Mouse (Mus musculus): ENCODE data around the gene Sirt5.

Sirt5 gene

DNA sequence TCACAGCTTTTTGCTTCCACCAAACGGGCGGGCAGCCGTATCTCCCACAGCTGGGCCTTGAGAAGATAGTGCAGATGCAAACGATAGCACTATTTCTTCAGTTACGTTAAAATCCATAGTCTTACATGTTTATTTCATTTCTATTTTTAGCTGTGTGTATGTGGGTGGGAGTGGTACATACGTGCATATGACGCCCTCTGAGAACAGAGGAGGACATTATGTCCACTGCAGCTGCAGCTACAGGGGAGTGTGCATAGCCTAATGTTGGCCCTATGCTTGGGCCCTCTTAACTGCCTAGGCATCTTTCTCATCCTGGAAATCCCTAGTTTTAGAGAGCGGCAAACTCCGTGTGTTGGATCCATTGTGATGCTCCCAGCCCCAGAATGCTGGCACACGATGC, 8.9 kb downstream of the Sirt5 start:
- DNase-seq (ENCODE audit: low read depth, low spot score) = no peak

DNA sequence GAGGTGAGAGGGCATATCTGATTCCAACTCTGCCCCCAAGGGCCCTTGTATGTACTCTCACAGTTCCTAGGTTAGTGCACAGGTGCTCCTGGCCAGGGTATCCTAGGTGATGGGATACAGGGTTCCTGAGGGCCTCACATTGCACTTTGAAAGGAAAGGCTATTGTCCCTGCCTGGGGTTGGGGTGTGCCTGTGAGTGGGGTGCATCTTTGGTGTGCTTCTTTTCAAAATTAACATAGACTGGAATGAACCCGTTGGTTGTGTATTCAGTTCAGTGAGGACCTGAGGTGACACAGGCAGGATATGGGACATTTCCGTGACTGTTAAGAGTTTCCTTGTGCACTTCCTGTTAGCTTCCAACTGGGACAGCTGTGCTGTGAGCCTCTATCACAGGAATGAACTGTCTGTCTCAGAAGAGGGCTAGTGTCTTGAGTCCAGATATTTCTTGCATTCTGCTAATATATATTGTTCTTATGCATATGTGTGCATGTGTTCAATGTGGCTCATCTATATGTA, 9.7 kb downstream of the Sirt5 start:
- DNase-seq (ENCODE audit: low read depth, low spot score) = no peak

DNA sequence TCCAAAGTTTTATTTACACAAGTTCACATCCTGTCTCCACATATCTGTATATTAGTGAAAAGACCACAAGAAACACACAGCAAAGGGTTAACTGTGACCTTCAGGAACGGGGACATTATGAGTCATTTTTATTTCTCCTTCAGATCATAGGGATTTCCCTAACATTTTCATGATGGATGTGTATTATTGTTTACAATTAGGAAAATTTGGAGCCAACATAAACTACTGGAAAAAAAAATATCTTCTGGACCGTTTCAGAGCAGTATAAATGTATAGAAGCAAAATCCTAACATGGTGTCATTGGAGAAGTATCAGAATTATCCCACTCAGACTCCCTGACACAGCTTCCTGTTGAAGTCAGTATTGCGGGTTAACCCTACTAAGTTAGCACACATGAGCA, 14.7 kb downstream of the Sirt5 start:
- no peak for DNase-seq (ENCODE audit: low read depth, low spot score)

DNA sequence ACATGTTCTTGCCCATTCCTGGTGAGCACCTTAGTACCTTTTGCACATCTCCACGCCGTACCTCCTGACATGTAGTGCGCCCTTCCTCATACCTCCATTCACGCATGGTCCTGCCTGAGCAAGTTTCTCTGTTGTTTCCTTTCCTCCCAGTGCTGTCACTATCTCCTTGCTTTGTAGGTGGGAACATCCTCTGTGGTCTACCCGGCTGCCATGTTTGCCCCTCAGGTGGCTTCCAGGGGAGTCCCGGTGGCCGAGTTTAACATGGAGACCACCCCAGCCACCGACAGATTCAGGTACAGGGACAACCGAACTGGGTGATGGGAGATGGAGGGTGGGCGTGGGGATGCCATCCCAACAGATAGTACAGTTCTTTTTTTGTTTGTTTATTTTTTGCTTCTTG, 20.0 kb downstream of the Sirt5 start:
- no peak for DNase-seq (ENCODE audit: low read depth, low spot score)

DNA sequence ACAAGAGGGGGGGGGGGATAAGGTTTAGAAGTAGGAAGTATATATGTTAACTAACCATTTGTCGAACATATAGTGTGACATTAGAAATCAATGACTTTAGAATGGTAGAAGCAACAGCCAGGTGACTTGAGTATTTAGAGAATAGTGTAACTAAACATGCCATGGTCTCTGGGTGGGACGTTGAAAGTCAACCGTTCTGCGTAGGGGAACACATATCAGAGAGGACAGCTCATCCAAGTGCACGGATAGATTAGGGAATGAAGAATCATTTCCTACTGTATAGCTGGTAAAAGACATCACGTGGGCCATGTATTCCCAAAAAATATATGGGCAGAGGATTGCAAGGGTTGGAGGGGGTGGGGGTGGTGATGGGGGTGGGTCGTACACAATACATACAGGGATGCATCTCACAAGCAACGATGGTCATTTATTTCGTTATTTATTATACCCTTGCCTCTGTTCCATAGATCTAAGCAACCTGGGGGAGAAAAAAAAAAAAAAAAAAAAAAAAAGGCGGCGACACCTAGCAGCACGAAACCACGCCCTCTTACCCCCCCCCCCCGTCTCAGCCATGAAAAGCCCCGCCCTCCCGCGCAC, 32.5 kb downstream of the Sirt5 start:
- no peak for DNase-seq (ENCODE audit: low read depth, low spot score)

DNA sequence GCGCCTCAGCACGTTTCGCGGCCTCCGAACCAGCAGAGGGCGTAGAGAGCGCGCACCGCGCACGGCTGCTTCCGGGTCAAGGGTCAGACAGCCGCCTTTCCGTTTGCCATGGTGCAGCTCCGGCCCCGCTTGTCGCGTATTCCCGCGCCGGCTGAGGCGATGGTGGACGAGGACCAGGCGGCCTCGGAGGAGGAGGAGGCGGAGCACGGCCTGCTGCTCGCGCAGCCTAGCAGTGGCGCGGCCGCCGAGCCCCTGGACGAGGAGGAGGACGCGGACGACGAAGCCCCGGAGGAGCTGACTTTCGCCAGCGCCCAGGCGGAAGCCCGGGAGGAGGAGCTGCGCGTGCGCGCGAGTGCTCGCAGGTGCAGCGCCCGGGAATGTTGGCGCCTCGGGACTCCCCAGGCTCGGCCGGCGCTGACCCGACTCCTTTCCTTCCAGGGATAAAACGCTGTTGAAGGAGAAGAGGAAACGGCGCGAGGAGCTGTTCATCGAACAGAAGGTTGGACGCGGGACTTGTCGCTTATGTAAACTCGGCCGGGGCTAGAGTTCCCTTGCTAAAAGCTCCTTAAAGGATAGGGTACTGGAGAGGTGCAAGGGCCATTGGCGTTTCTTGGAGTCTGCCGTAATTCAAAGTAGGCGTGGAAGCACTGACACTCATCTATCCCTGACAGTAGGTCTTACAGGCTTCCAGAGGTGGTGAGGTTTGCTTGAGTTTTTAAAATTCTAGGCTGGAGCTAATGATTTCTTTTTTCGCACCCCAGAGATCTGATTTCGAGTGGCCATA, 33.2 kb downstream of the Sirt5 start, which contains the start of gene Nol7:
Gene Nol7, plus strand, starts transcription at position 94 of the 784 bp plus-strand sequence.
- peak; percentile 93 for DNase-seq (ENCODE audit: low read depth, low spot score)

DNA sequence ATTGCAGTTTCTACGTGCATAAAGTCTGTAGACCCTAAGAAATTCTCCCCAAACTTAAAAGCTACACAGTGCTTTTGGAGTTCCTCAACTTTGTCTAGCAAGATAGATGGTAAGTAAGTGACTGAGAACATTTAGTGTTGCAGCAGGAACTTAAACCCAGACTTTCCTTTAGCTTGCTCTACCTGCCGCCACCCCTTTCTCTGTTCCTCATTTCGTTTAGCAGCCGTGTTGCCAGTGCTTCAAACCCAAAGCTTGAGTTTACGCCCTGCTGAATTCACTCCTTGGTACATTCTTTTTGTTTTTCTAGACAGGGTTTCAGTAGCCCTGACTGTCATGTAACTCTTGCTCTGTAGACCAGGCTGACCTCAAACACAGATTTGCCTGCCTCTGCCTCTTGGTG, 34.3 kb downstream of the Sirt5 start:
- DNase-seq (ENCODE audit: low read depth, low spot score) = no peak

DNA sequence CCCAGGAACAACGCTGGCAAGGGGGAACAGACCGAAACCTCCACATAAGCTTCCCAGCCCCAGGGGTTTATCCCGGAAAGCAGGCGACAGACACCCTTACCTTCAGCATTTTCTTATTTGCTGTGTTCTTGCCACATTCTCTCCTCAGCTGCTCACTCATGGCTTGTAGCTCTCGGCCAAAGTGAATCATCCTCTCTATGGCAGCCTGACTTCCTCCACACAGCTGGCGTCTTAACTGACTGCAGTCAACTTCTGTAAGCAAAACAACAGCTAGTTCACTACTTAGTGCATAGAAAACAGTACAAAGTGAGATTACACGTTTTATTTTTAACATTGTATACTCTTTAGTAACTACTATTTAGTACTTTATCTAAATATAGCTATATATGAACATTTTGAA, 47.0 kb downstream of the Sirt5 start:
- DNase-seq (ENCODE audit: low read depth, low spot score) = no peak

DNA sequence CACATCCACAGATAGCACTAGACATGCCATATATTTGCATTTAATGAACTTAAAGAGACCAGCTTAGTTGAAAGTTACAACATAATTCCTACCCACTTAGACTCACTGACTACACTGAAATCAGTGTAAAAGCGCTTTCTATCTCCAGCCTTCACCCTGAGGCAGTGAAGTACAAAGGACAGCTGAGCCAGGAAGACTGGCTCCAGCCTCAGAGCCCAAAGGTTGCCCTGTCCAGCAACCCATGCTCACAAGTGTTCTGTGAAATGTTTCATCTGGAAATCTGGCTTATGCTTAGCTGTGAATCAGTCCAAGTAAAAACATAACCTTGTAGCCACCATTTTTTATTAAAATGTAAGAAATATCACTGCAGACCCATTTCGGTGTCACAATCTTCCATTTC, 48.3 kb downstream of the Sirt5 start:
- DNase-seq (ENCODE audit: low read depth, low spot score) = no peak

DNA sequence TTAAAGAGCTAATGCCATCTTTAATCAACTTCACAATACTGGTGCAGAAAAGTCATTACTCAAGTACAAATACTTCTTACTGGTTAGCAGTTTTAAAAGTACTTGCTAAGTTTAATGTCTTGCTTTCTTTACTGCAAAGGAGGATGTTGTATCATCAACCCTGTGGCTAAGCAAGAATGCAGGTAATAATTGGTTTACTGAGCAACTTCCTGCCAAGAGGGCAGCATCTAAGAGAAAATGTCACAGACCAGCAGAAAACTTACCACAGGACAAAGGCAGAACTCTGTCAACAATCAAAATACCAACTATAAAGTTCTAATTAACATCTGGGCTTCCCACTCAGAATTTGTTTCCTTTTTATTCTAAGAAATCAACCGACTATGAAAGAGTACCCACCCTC, 50.0 kb downstream of the Sirt5 start:
- DNase-seq (ENCODE audit: low read depth, low spot score) = no peak

DNA sequence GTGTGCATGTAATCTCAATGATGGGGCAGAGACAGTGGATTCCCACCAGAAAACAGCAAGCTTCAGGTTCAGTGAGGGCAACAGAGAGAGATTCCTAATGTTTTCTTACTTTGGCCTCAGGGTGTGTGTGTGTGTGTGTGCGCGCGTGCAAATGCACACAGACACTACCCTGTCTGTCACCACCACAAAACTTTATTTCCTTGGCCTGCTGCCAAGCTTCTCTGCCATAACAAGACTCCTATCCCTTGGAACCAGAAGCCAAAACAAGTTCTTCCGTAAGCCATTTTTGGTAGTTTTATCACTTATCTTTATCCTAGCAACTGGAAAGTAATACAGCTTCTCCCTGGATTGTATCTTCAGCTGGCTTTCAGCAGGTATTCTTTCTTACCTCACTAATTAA, 63.1 kb downstream of the Sirt5 start:
- DNase-seq (ENCODE audit: low read depth, low spot score) = no peak

DNA sequence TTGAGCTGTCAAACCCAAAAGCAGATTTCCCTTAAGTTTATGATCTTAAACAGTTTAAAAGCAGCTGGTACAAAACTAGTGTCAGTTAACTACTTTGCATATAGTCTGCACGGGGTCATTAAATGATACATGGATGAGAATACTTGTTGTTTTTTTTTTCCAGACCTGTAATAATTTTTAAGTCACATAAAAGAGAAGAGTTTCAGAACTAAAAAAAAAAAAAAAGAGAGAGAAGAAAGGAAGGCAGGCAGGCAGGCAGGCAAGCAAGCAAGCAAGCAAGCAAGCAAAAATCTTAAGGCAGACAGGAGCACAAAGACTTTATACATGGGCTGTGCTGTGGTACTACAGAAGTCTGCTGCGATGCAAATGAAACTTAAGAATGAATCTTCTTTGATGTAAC, 68.1 kb downstream of the Sirt5 start:
- no peak for DNase-seq (ENCODE audit: low read depth, low spot score)

DNA sequence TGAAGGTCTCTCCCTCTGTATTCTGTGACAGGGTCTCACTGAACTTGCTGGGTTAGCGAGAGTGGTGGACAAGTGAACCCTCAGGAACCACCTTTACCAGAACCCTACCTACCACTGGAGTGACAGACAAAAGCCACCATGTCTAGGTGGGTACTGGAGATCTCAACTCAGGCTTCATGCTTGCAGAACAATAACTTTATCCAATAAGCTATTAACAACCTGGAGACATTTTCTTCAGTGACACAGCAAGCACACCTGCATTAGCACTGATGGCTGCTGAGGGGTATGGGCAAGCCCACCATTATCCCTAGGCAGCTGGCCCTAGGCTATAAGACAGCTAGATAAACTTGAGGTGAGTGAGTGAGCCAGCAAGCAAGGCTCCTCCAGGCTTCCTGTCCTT, 75.1 kb downstream of the Sirt5 start:
- no peak for DNase-seq (ENCODE audit: low read depth, low spot score)

DNA sequence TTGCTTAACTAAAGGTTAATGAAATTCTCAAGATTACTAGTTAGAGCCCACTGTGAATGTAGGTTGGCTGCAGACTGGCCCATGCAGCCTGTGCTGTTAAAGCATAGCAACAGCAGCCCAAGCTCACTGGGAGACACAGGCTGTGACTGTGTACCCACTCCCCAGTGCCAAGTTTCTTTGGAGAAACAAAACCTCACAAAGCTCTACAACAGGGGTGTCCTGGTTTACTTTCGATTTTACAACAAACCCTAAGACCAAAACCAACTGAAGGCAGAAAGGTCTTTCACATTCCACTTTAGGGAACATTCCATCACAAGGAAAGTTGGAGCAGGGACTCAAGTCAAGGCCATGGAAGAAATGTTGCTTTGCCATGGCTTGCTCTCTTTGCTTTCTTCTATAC, 77.3 kb downstream of the Sirt5 start:
- no peak for DNase-seq (ENCODE audit: low read depth, low spot score)

DNA sequence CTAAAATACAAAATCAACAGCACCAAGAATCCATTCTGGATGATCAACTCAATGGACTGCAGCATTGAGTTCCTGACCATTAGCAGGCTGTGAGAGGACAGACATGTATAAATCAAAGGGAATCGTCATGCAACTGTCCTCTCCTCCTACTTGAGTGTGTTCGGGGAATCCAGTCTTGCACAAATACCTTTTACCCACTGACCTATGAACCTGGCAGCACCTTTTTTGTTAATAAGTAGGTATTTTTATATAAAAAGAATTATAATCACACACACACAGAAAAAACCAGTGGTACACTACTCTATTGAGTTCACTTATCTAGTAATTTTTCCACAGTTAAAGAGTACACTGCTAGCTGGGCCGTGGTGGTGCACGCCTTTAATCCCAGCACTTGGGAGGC, 78.4 kb downstream of the Sirt5 start:
- DNase-seq (ENCODE audit: low read depth, low spot score) = no peak

DNA sequence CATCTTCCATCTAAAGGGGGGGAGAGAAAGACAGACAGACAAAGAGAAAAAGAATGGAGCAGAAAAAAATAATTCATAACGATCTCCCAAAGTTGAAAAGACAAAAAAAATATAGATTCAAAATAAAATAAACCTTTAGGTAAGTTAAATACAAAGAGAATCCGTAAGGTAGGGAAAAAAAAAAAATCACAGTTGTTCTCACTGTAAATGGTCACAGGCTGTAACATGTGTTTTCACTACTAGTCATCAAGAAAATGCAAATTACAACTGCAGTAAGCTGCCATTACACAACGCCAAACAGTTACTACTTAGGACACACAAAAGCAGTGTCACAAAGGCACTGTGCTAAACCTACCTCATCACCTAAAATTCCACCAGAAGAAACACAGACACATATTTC, 79.4 kb downstream of the Sirt5 start:
- DNase-seq (ENCODE audit: low read depth, low spot score) = no peak

Measured in skeletal muscle tissue, adult 2 months (tissue).